Mouse (Mus musculus) embryonic facial prominence, embryonic 15.5 days (tissue): Measurements from ENCODE around the gene Psph. TPM values are rescaled to one million over a fixed set of nuclear protein-coding genes. Genes with fewer than 3 reads are reported as not detected.
"Not testable (repeated sequence)": the region's sequence is repeated elsewhere in the genome, so short reads cannot be mapped to it uniquely, and the experiment has no call there.

Source experiments
- ATAC-seq: fragments of 200-750 bp; cut with Nextera tagmentation; 2 replicates; pipeline ENCODE4 v1.8.0; 2017; ENCODE audit warnings: low read depth, moderate TSS enrichment; ENCODE audit not compliant: insufficient number of reproducible peaks, low FRiP score, low TSS enrichment
- H3K27ac ChIP-seq: fragments of 300-500 bp; sonication (generic); replicated peaks from 2 replicates; pipeline ENCODE4 v1.5.1; 2015; ENCODE audit warnings: mild to moderate bottlenecking, inconsistent platforms
- H3K27me3 ChIP-seq: fragments of 300-500 bp; sonication (generic); 2 replicates; pipeline ENCODE4 v1.6.1; 2015; ENCODE audit warnings: inconsistent platforms
- H3K36me3 ChIP-seq: fragments of 300-500 bp; sonication (generic); 2 replicates; pipeline ENCODE4 v1.6.1; 2015; ENCODE audit warnings: mild to moderate bottlenecking, inconsistent platforms
- H3K4me1 ChIP-seq: fragments of 300-500 bp; sonication (generic); 2 replicates; pipeline ENCODE4 v1.6.1; 2015; ENCODE audit warnings: inconsistent platforms
- H3K4me2 ChIP-seq: fragments of 300-500 bp; sonication (generic); replicated peaks from 2 replicates; pipeline ENCODE4 v1.6.1; 2015; ENCODE audit warnings: mild to moderate bottlenecking, inconsistent platforms
- H3K4me3 ChIP-seq: fragments of 300-500 bp; sonication (generic); replicated peaks from 2 replicates; pipeline ENCODE4 v1.5.1; 2015; ENCODE audit warnings: mild to moderate bottlenecking, inconsistent platforms
- H3K9ac ChIP-seq: fragments of 300-500 bp; sonication (generic); 2 replicates; pipeline ENCODE4 v1.6.1; 2015; ENCODE audit warnings: inconsistent platforms
- H3K9me3 ChIP-seq: fragments of 300-500 bp; sonication (generic); replicated peaks from 2 replicates; pipeline ENCODE4 v1.6.1; 2016; ENCODE audit warnings: inconsistent platforms
- WGBS: fragments of 180-500 bp; shearing (Covaris S2); methylation state at CpG from one replicate; pipeline ENCODE4 v1.1.7; 2015; 5-methylcytosine and 5-hydroxymethylcytosine counted together
- polyA plus RNA-seq: library from polyadenylated mRNA; unstranded; fragments of >200 nt; fragmentation: Nextera tagmentation; extraction: Ambion mirVana; gene quantifications from 2 replicates; pipeline ENCODE4 v1.2.1, GENCODE M21; 2015

Psph gene
- polyA plus RNA-seq, 1 experiment from 2014 or later = 35.3 TPM

GRCm38 (mm10) chr5:129773330-129773729, 13.9 kb downstream of the Psph start:
- H3K27me3 ChIP-seq, H3K4me1 ChIP-seq, H3K36me3 ChIP-seq, H3K9ac ChIP-seq, H3K4me3 ChIP-seq, H3K27ac ChIP-seq, ATAC-seq, H3K9me3 ChIP-seq, H3K4me2 ChIP-seq: not testable (repeated sequence)
- 70% methylated on average over 4 of the region's 4 CpGs for WGBS

GRCm38 (mm10) chr5:129772433-129772832, 14.8 kb downstream of the Psph start:
- H3K27ac ChIP-seq = no peak overlapping the region
- ATAC-seq = no peak
- H3K9me3 ChIP-seq = no peaks in the 10 kb centered on the region
- H3K36me3 ChIP-seq = peaks cover 12% of the 10 kb centered on the region
- no peak overlapping the region for H3K4me2 ChIP-seq
- H3K4me3 ChIP-seq = no peak overlapping the region
- WGBS = 80% methylated on average over 10 of the region's 10 CpGs
- no peaks in the 10 kb centered on the region for H3K27me3 ChIP-seq
- H3K9ac ChIP-seq = no peak overlapping the region
- no peaks in the 10 kb centered on the region for H3K4me1 ChIP-seq

GRCm38 (mm10) chr5:129770443-129771355, 16.6 kb downstream of the Psph start:
- WGBS = 83% methylated on average over 23 of the region's 23 CpGs
- H3K27me3 ChIP-seq = no peaks in the 10 kb centered on the region
- H3K27ac ChIP-seq = no peak overlapping the region
- no peak overlapping the region for H3K4me3 ChIP-seq
- no peak; the same call in 1 of the 2 replicates for ATAC-seq
- H3K9ac ChIP-seq = no peak overlapping the region
- no peak overlapping the region for H3K4me2 ChIP-seq
- peaks cover 15% of the 10 kb centered on the region for H3K36me3 ChIP-seq
- no peaks in the 10 kb centered on the region for H3K9me3 ChIP-seq
- no peaks in the 10 kb centered on the region for H3K4me1 ChIP-seq

GRCm38 (mm10) chr5:129761865-129762540, 25.2 kb downstream of the Psph start:
- 31% methylated on average over 18 of the region's 18 CpGs for WGBS
- peak; percentile 74 for ATAC-seq
- Histone ChIP-seq H3K27ac (peak overlapping the region; percentile 77), H3K27me3 (no peaks in the 10 kb centered on the region), H3K9me3 (no peaks in the 10 kb centered on the region), H3K4me2 (no peak overlapping the region), H3K36me3 (peaks cover 8% of the 10 kb centered on the region; the same call in 1 of the 2 replicates), H3K4me3 (no peak overlapping the region), H3K9ac (no peak overlapping the region), H3K4me1 (peaks cover 8% of the 10 kb centered on the region; the same call in 1 of the 2 replicates)

GRCm38 (mm10) chr5:129759929-129760480, 27.2 kb downstream of the Psph start:
- Histone ChIP-seq H3K4me3 (no peak overlapping the region), H3K4me1 (peaks cover 8% of the 10 kb centered on the region; the same call in 1 of the 2 replicates), H3K9ac (no peak overlapping the region), H3K27ac (no peak overlapping the region), H3K27me3 (no peaks in the 10 kb centered on the region), H3K4me2 (no peak overlapping the region), H3K9me3 (no peaks in the 10 kb centered on the region), H3K36me3 (peaks cover 14% of the 10 kb centered on the region; the same call in 1 of the 2 replicates)
- ATAC-seq = no peak
- 87% methylated on average over 13 of the region's 13 CpGs for WGBS

GRCm38 (mm10) chr5:129756886-129757285, 30.4 kb downstream of the Psph start:
- no peak overlapping the region for H3K9ac ChIP-seq

GRCm38 (mm10) chr5:129744050-129744449, 43.2 kb downstream of the Psph start:
- H3K36me3 ChIP-seq = peaks cover 78% of the 10 kb centered on the region
- WGBS = 81% methylated on average over 6 of the region's 6 CpGs
- H3K27ac ChIP-seq = no peak overlapping the region

More at GRCm38 (mm10) chr5:129756886-129757285, 30.4 kb downstream of the Psph start:
- Histone ChIP-seq H3K27ac (no peak overlapping the region), H3K27me3 (no peaks in the 10 kb centered on the region), H3K4me2 (no peak overlapping the region), H3K9me3 (no peaks in the 10 kb centered on the region), H3K36me3 (peaks cover 31% of the 10 kb centered on the region; the same call in 1 of the 2 replicates), H3K4me3 (no peak overlapping the region), H3K4me1 (peaks cover 4% of the 10 kb centered on the region; the same call in 1 of the 2 replicates)
- WGBS = 89% methylated on average over 20 of the region's 20 CpGs
- no peak for ATAC-seq

GRCm38 (mm10) chr5:129742903-129743488, 44.3 kb downstream of the Psph start:
- Histone ChIP-seq H3K36me3 (peaks cover 70% of the 10 kb centered on the region), H3K9ac (no peak overlapping the region), H3K4me2 (no peak overlapping the region), H3K4me1 (no peaks in the 10 kb centered on the region), H3K4me3 (no peak overlapping the region), H3K9me3 (no peaks in the 10 kb centered on the region), H3K27ac (no peak overlapping the region), H3K27me3 (no peaks in the 10 kb centered on the region)
- no peak for ATAC-seq
- WGBS = 88% methylated on average over 7 of the region's 7 CpGs

More at GRCm38 (mm10) chr5:129744050-129744449, 43.2 kb downstream of the Psph start:
- no peak overlapping the region for H3K4me3 ChIP-seq
- H3K4me2 ChIP-seq = no peak overlapping the region
- no peaks in the 10 kb centered on the region for H3K9me3 ChIP-seq
- no peak for ATAC-seq
- H3K27me3 ChIP-seq = no peaks in the 10 kb centered on the region
- no peaks in the 10 kb centered on the region for H3K4me1 ChIP-seq
- no peak overlapping the region for H3K9ac ChIP-seq

- Histone ChIP-seq H3K4me1 (no peaks in the 10 kb centered on the region), H3K9ac (no peak overlapping the region), H3K9me3 (no peaks in the 10 kb centered on the region), H3K4me2 (no peak overlapping the region), H3K4me3 (no peak overlapping the region), H3K27me3 (no peaks in the 10 kb centered on the region), H3K36me3 (peaks cover 54% of the 10 kb centered on the region), H3K27ac (no peak overlapping the region)
- ATAC-seq = no peak
- WGBS = 100% methylated on average over 1 of the region's 1 CpGs
These were observed 46.3 kb downstream of the Psph start for GRCm38 (mm10) chr5:129740976-129741375.

- H3K4me3 ChIP-seq = no peak overlapping the region
- H3K4me1 ChIP-seq = peaks cover 40% of the 10 kb centered on the region
- H3K27ac ChIP-seq = 0 out of 2 replicates have a peak overlapping the region, but pooled peaks have one; percentile 22
- no peak overlapping the region for H3K4me2 ChIP-seq
- H3K36me3 ChIP-seq = no peaks in the 10 kb centered on the region
- 38% methylated on average over 5 of the region's 5 CpGs for WGBS
- H3K9me3 ChIP-seq = no peaks in the 10 kb centered on the region
- no peaks in the 10 kb centered on the region for H3K27me3 ChIP-seq
- no peak overlapping the region for H3K9ac ChIP-seq
- no peak for ATAC-seq
These were observed 56.2 kb downstream of the Psph start for GRCm38 (mm10) chr5:129731021-129731420.

GRCm38 (mm10) chr5:129730344-129730743, 56.9 kb downstream of the Psph start:
- no peak overlapping the region for H3K9ac ChIP-seq
- H3K4me3 ChIP-seq = no peak overlapping the region
- peaks cover 44% of the 10 kb centered on the region for H3K4me1 ChIP-seq
- H3K36me3 ChIP-seq = no peaks in the 10 kb centered on the region
- ATAC-seq = peak; percentile 21; the same call in 1 of the 2 replicates
- H3K9me3 ChIP-seq = no peaks in the 10 kb centered on the region
- 0 out of 2 replicates have a peak overlapping the region, but pooled peaks have one; percentile 3 for H3K27ac ChIP-seq
- H3K27me3 ChIP-seq = no peaks in the 10 kb centered on the region
- WGBS = 54% methylated on average over 11 of the region's 11 CpGs
- no peak overlapping the region for H3K4me2 ChIP-seq
